Mouse (Mus musculus) intestine, embryonic 15.5 days (tissue): ENCODE data around the gene Soga1. TPM values are rescaled to one million over a fixed set of nuclear protein-coding genes. Genes with fewer than 3 reads are reported as not detected.

Experiments
- ATAC-seq: fragments of 200-750 bp; cut with Nextera tagmentation; 2 replicates; pipeline ENCODE4 v1.8.0; 2017; ENCODE audit warnings: moderate TSS enrichment, moderate library complexity
- H3K27ac ChIP-seq: fragments of 300-500 bp; sonication (generic); 2 replicates; pipeline ENCODE4 v1.5.1; 2015; ENCODE audit warnings: mild to moderate bottlenecking, inconsistent platforms
- H3K27me3 ChIP-seq: fragments of 300-500 bp; sonication (generic); replicated peaks from 2 replicates; pipeline ENCODE4 v1.6.1; 2015; ENCODE audit warnings: inconsistent platforms
- H3K36me3 ChIP-seq: fragments of 300-500 bp; sonication (generic); 2 replicates; pipeline ENCODE4 v1.6.1; 2015; ENCODE audit warnings: inconsistent platforms
- H3K4me1 ChIP-seq: fragments of 300-500 bp; sonication (generic); replicated peaks from 2 replicates; pipeline ENCODE4 v1.6.1; 2015; ENCODE audit warnings: inconsistent platforms
- H3K4me2 ChIP-seq: fragments of 300-500 bp; sonication (generic); replicated peaks from 2 replicates; pipeline ENCODE4 v1.6.1; 2015; ENCODE audit warnings: mild to moderate bottlenecking, inconsistent platforms
- H3K4me3 ChIP-seq: fragments of 300-500 bp; sonication (generic); replicated peaks from 2 replicates; pipeline ENCODE4 v1.5.1; 2015; ENCODE audit warnings: inconsistent platforms
- H3K9ac ChIP-seq: fragments of 300-500 bp; sonication (generic); 2 replicates; pipeline ENCODE4 v1.6.1; 2015; ENCODE audit warnings: inconsistent platforms
- H3K9me3 ChIP-seq: fragments of 300-500 bp; sonication (generic); 2 replicates; pipeline ENCODE4 v1.6.1; 2016; ENCODE audit warnings: inconsistent platforms
- WGBS: fragments of 180-500 bp; shearing (Covaris S2); methylation state at CpG from one replicate; pipeline ENCODE4 v1.1.7; 2015; 5-methylcytosine and 5-hydroxymethylcytosine counted together
- polyA plus RNA-seq: library from polyadenylated mRNA; unstranded; fragments of >200 nt; fragmentation: Nextera tagmentation; extraction: Ambion mirVana; gene quantifications from 2 replicates; pipeline ENCODE4 v1.2.1, GENCODE M21; 2015

Soga1 gene
- 2.0 and 2.3 TPM in 2 replicates for polyA plus RNA-seq

- H3K27ac ChIP-seq: peak within 1 kb of the TSS; percentile 95
- peaks cover 37% of the 10 kb centered on the region for H3K4me1 ChIP-seq
- H3K9ac ChIP-seq: peak within 1 kb of the TSS; percentile 89
- WGBS: under 1% methylated on average over 135 of the region's 136 CpGs
- no peaks in the 10 kb centered on the region for H3K9me3 ChIP-seq
- H3K27me3 ChIP-seq: no peaks in the 10 kb centered on the region
- H3K4me3 ChIP-seq: peak within 1 kb of the TSS; percentile 88
- ATAC-seq: peak; percentile 90
- no peaks in the 10 kb centered on the region for H3K36me3 ChIP-seq
- H3K4me2 ChIP-seq: peak within 1 kb of the TSS; percentile 85
Observed at GRCm38 (mm10) chr2:157078793-157079700, at the start of gene Soga1. TSS of gene Soga1 (minus strand) at chr2:157079254.

- no peak overlapping the region for H3K27ac ChIP-seq
- no peak for ATAC-seq
Observed at GRCm38 (mm10) chr2:157128072-157128471, 49.0 kb upstream of the Soga1 start.

GRCm38 (mm10) chr2:157127370-157127769 lies 48.3 kb upstream of the Soga1 start:
- Histone ChIP-seq H3K27ac (peak overlapping the region; percentile 48; the same call in 1 of the 2 replicates), H3K9me3 (no peaks in the 10 kb centered on the region), H3K4me2 (peak overlapping the region; percentile 14; the same call in 1 of the 2 replicates), H3K36me3 (no peaks in the 10 kb centered on the region), H3K4me3 (no peak overlapping the region), H3K4me1 (0 out of 2 replicates have a peak, but pooled peaks cover 10% of the 10 kb centered on the region), H3K9ac (no peak overlapping the region), H3K27me3 (no peaks in the 10 kb centered on the region)
- WGBS: 50% methylated on average over 3 of the region's 3 CpGs
- ATAC-seq: peak; percentile 78

More at GRCm38 (mm10) chr2:157128072-157128471, 49.0 kb upstream of the Soga1 start:
- Histone ChIP-seq H3K4me1 (0 out of 2 replicates have a peak, but pooled peaks cover 10% of the 10 kb centered on the region), H3K27me3 (no peaks in the 10 kb centered on the region), H3K9ac (no peak overlapping the region), H3K36me3 (no peaks in the 10 kb centered on the region), H3K9me3 (no peaks in the 10 kb centered on the region), H3K4me2 (no peak overlapping the region), H3K4me3 (no peak overlapping the region)
- 59% methylated on average over 4 of the region's 4 CpGs for WGBS

GRCm38 (mm10) chr2:157125246-157125645 lies 46.2 kb upstream of the Soga1 start:
- peak; percentile 68; the same call in 1 of the 2 replicates for ATAC-seq

GRCm38 (mm10) chr2:157121766-157122165 lies 42.7 kb upstream of the Soga1 start:
- ATAC-seq: no peak
- Histone ChIP-seq H3K9ac (no peak overlapping the region), H3K4me3 (no peak overlapping the region), H3K4me2 (no peak overlapping the region), H3K4me1 (no peaks in the 10 kb centered on the region), H3K9me3 (no peaks in the 10 kb centered on the region), H3K36me3 (0 out of 2 replicates have a peak, but pooled peaks cover 6% of the 10 kb centered on the region), H3K27me3 (no peaks in the 10 kb centered on the region), H3K27ac (no peak overlapping the region)
- 87% methylated on average over 8 of the region's 8 CpGs for WGBS

More at GRCm38 (mm10) chr2:157125246-157125645, 46.2 kb upstream of the Soga1 start:
- no peak overlapping the region for H3K4me3 ChIP-seq
- 0 out of 2 replicates have a peak, but pooled peaks cover 8% of the 10 kb centered on the region for H3K4me1 ChIP-seq
- no peak overlapping the region for H3K27ac ChIP-seq
- 70% methylated on average over 3 of the region's 3 CpGs for WGBS
- no peaks in the 10 kb centered on the region for H3K27me3 ChIP-seq
- H3K9me3 ChIP-seq: no peaks in the 10 kb centered on the region
- 0 out of 2 replicates have a peak, but pooled peaks cover 4% of the 10 kb centered on the region for H3K36me3 ChIP-seq
- H3K4me2 ChIP-seq: no peak overlapping the region
- no peak overlapping the region for H3K9ac ChIP-seq

GRCm38 (mm10) chr2:157119075-157119474 lies 40.0 kb upstream of the Soga1 start:
- ATAC-seq: peak; percentile 44
- no peak overlapping the region for H3K9ac ChIP-seq
- H3K36me3 ChIP-seq: peaks cover 16% of the 10 kb centered on the region; the same call in 1 of the 2 replicates
- no peak overlapping the region for H3K4me2 ChIP-seq
- no peak overlapping the region for H3K27ac ChIP-seq
- no peaks in the 10 kb centered on the region for H3K27me3 ChIP-seq
- H3K9me3 ChIP-seq: no peaks in the 10 kb centered on the region
- no peak overlapping the region for H3K4me3 ChIP-seq
- no peaks in the 10 kb centered on the region for H3K4me1 ChIP-seq
- WGBS: 47% methylated on average over 3 of the region's 3 CpGs

- H3K27ac ChIP-seq: no peak overlapping the region
- peaks cover 19% of the 10 kb centered on the region; the same call in 1 of the 2 replicates for H3K36me3 ChIP-seq
- H3K4me2 ChIP-seq: no peak overlapping the region
- 53% methylated on average over 4 of the region's 4 CpGs for WGBS
- no peak overlapping the region for H3K9ac ChIP-seq
- H3K27me3 ChIP-seq: no peaks in the 10 kb centered on the region
- ATAC-seq: peak; percentile 77
- H3K4me3 ChIP-seq: no peak overlapping the region
- H3K4me1 ChIP-seq: no peaks in the 10 kb centered on the region
- H3K9me3 ChIP-seq: no peaks in the 10 kb centered on the region
Observed at GRCm38 (mm10) chr2:157118556-157118955, 39.5 kb upstream of the Soga1 start.

- no peaks in the 10 kb centered on the region for H3K9me3 ChIP-seq
- H3K4me2 ChIP-seq: no peak overlapping the region
- WGBS: 23% methylated on average over 3 of the region's 3 CpGs
- no peak overlapping the region for H3K9ac ChIP-seq
- no peak for ATAC-seq
- no peak overlapping the region for H3K27ac ChIP-seq
- H3K36me3 ChIP-seq: peaks cover 22% of the 10 kb centered on the region; the same call in 1 of the 2 replicates
- no peak overlapping the region for H3K4me3 ChIP-seq
- no peaks in the 10 kb centered on the region for H3K4me1 ChIP-seq
- no peaks in the 10 kb centered on the region for H3K27me3 ChIP-seq
Observed at GRCm38 (mm10) chr2:157116964-157117363, 37.9 kb upstream of the Soga1 start.

- no peaks in the 10 kb centered on the region for H3K9me3 ChIP-seq
- ATAC-seq: no peak
- no peak overlapping the region for H3K4me2 ChIP-seq
- no peaks in the 10 kb centered on the region for H3K4me1 ChIP-seq
- 89% methylated on average over 4 of the region's 4 CpGs for WGBS
- H3K27me3 ChIP-seq: no peaks in the 10 kb centered on the region
- H3K4me3 ChIP-seq: no peak overlapping the region
- no peak overlapping the region for H3K9ac ChIP-seq
- no peak overlapping the region for H3K27ac ChIP-seq
- 0 out of 2 replicates have a peak, but pooled peaks cover 2% of the 10 kb centered on the region for H3K36me3 ChIP-seq
Observed at GRCm38 (mm10) chr2:157108236-157108635, 29.2 kb upstream of the Soga1 start.

GRCm38 (mm10) chr2:157104454-157104853 lies 25.4 kb upstream of the Soga1 start:
- H3K36me3 ChIP-seq: peaks cover 10% of the 10 kb centered on the region; the same call in 1 of the 2 replicates

GRCm38 (mm10) chr2:157102256-157102655 lies 23.2 kb upstream of the Soga1 start:
- Histone ChIP-seq H3K4me2 (no peak overlapping the region), H3K4me3 (no peak overlapping the region), H3K4me1 (no peaks in the 10 kb centered on the region), H3K36me3 (peaks cover 10% of the 10 kb centered on the region; the same call in 1 of the 2 replicates), H3K9ac (no peak overlapping the region), H3K27me3 (no peaks in the 10 kb centered on the region), H3K9me3 (no peaks in the 10 kb centered on the region), H3K27ac (no peak overlapping the region)
- no peak for ATAC-seq
- WGBS: 75% methylated on average over 2 of the region's 2 CpGs

More at GRCm38 (mm10) chr2:157104454-157104853, 25.4 kb upstream of the Soga1 start:
- no peak overlapping the region for H3K4me3 ChIP-seq
- no peaks in the 10 kb centered on the region for H3K4me1 ChIP-seq
- ATAC-seq: no peak
- WGBS: 90% methylated on average over 8 of the region's 8 CpGs
- no peaks in the 10 kb centered on the region for H3K27me3 ChIP-seq
- H3K9ac ChIP-seq: no peak overlapping the region
- no peaks in the 10 kb centered on the region for H3K9me3 ChIP-seq
- H3K27ac ChIP-seq: no peak overlapping the region
- no peak overlapping the region for H3K4me2 ChIP-seq

GRCm38 (mm10) chr2:157101650-157102049 lies 22.6 kb upstream of the Soga1 start:
- no peaks in the 10 kb centered on the region for H3K4me1 ChIP-seq
- ATAC-seq: no peak
- no peak overlapping the region for H3K4me2 ChIP-seq
- no peak overlapping the region for H3K9ac ChIP-seq
- no peak overlapping the region for H3K4me3 ChIP-seq
- H3K27ac ChIP-seq: no peak overlapping the region
- 97% methylated on average over 9 of the region's 9 CpGs for WGBS
- no peaks in the 10 kb centered on the region for H3K27me3 ChIP-seq
- peaks cover 10% of the 10 kb centered on the region; the same call in 1 of the 2 replicates for H3K36me3 ChIP-seq
- no peaks in the 10 kb centered on the region for H3K9me3 ChIP-seq
